Mouse (Mus musculus) thymus, postnatal 4 days (tissue): Measurements from ENCODE around the gene Atp6v0c.

Experiments used
- DNase-seq: peaks from one replicate; pipeline ENCODE4 v3.0.0; 2021

Gene Atp6v0c

GRCm38 (mm10) chr17:24169317-24170065 lies at the start of gene Atp6v0c:
Atp6v0c (minus strand) TSS chr17:24169702.
- DNase-seq = peak; percentile 97

DNA sequence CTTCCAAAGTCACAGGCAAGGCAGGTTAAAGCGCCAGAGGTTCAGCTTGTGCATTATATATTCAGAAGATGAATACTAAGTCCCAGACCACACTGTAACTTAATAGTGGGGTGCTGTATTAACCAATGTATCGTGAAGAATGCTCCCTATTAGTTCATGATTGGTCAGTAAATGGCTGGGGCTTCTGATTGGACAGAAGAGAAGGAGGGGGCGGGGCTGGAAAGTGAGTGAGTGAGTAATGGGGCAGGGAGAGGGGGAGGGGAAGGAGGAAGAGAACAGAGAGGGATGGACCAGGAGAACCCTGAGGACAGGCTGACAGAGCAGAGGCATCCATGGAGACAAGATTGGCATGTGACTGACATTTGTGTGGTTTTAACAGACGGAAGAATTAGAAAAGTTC lies 47.3 kb upstream of the Atp6v0c start:
- DNase-seq = no peak

DNA sequence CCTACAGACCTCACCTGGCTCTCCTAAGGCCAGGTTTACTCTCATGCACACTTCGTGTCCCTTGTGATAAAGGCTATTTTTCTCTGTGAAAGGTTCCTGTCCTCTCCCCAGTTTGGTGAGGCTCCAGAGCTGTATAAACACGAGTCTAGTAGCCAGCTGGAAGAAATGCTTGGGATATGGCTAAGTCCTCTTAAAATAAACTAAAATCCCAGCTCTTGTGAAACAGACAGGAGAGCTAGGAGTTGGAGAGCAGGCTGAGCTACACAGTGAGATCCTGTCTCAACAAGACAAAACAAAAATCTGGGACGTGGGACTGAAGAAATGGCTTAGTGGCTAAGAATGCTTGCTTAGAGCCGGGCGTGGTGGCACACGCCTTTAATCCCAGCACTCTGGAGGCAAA lies 43.7 kb upstream of the Atp6v0c start:
- DNase-seq = no peak

GRCm38 (mm10) chr17:24212441-24213018 lies 43.0 kb upstream of the Atp6v0c start:
- DNase-seq = no peak

GRCm38 (mm10) chr17:24211631-24212440 lies 42.3 kb upstream of the Atp6v0c start:
- DNase-seq = peak; percentile 24

- no peak for DNase-seq
These were observed 41.1 kb upstream of the Atp6v0c start for GRCm38 (mm10) chr17:24210591-24210990.

DNA sequence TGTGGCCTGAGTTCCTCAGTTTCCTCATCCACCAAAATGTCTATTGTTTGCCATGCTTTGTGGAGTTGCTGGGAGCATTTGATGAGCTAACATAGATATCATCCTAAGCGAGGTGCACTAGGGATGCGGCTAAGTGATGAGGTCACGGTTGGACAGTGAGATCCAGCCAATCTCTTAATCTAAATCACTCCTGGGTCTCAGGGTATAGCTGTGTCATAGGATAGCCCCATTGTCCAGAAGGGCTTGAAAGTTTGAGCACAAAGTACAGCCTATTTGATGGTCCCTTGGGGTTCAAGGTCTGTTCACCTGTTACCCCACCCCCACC lies 40.4 kb upstream of the Atp6v0c start:
- DNase-seq = no peak

- DNase-seq = peak; percentile 45
These were observed 39.8 kb upstream of the Atp6v0c start, which contains the start of gene Ntn3 for GRCm38 (mm10) chr17:24209043-24209915. Ntn3 (minus strand) TSS chr17:24209531.

- no peak for DNase-seq
These were observed 39.1 kb upstream of the Atp6v0c start for GRCm38 (mm10) chr17:24208641-24209042.

- DNase-seq = no peak
These were observed 38.5 kb upstream of the Atp6v0c start for GRCm38 (mm10) chr17:24207768-24208640.

DNA sequence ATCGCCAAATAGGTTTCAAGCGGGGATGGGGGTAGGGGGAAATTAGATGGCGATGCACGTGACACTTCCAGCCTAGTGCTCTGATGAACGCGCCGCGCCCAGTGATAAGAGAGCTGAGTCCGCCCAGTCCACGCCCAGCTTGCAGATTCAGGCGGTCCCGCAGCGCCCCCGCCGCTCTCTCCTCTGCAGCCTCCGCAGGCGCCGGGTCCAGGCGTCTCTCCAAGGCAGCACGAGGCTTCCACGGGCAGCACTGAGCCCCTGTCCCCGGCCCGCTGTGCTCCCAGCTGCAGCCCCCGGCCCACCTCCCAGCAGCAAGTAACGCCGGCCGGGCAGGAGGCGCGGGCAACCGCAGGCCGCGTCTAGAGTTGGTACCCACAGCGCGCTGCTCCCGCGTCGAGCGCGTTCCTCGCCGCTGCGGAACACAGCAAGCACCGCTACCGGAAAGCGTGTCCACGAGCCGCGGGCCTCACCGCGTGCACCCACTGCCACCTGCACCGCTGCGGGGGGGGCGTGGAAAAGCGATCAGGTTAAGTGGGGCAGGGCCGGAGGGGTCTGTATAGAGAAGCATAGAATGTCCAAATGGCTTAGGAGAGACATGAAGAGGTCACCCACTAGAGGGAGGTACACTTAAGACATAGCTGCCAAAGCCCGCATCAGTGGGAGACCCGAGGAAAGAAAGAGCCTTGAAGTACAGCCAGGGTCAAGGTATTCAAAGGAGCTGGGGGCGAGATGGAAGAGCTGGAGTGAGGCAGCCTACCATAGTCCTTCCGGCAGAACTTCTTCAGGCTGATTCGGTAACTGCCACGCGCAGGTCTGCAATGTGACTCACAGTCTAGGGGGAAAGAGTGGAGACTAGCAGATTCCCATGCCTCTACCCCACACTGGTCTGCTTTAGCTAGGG lies 37.2 kb upstream of the Atp6v0c start:
- DNase-seq = peak; percentile 58

DNA sequence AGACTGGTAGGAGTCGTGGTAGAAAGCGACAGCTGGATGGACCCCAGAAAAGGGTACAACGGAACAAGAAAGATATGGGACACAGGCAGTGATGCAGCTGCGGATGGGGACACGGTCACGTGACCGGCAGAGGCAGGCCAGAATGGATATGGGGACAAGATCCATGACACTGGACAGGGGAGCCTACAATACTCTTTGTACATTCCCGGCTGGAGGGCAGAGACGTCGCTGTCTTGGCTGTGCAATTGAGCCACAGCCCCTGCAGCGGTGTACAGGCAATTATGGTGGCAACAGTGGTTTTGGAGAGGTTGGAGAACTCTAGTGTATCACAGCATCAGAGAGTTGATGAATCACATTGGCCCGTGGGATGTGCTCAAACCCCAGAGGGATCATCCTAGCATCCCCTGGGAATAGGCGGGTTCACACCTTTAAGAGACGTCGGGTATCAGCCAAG lies 36.4 kb upstream of the Atp6v0c start:
- peak; percentile 49 for DNase-seq

DNA sequence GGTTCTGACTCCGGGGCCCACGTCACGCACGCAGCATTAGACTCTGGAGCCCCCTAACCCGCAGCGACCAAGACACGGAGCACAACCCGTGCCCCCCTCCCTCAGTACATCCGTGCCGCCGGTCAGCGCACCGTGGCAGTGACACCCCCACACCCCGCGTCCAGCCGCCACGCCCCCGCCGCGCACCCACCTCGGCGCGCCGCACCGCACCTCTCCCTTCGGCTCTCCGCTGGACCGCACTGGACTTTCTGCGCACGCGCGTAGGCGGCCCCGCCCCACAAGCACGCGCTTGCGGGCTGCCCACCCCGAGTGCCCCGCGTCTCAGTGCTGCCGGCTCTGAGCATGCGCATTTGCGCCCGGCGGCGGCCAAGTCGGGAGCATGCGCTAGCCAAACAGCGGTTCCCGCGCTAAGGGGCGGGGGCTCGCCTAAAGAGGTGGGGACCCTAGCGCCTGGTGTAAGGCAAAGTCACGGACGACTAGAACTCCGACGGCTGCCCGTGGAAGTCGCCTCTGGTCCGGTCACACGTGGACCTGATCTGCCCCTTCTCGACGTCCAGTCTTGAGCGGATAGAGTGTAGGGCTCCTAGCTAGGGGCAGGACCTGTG lies 35.9 kb upstream of the Atp6v0c start, which contains the start of gene Tbc1d24:
Gene Tbc1d24 (minus strand): TSS at position 279 of the 605 bp plus-strand sequence.
- DNase-seq = peak; percentile 90

- DNase-seq = no peak
These were observed 35.3 kb upstream of the Atp6v0c start for GRCm38 (mm10) chr17:24204846-24205245.

DNA sequence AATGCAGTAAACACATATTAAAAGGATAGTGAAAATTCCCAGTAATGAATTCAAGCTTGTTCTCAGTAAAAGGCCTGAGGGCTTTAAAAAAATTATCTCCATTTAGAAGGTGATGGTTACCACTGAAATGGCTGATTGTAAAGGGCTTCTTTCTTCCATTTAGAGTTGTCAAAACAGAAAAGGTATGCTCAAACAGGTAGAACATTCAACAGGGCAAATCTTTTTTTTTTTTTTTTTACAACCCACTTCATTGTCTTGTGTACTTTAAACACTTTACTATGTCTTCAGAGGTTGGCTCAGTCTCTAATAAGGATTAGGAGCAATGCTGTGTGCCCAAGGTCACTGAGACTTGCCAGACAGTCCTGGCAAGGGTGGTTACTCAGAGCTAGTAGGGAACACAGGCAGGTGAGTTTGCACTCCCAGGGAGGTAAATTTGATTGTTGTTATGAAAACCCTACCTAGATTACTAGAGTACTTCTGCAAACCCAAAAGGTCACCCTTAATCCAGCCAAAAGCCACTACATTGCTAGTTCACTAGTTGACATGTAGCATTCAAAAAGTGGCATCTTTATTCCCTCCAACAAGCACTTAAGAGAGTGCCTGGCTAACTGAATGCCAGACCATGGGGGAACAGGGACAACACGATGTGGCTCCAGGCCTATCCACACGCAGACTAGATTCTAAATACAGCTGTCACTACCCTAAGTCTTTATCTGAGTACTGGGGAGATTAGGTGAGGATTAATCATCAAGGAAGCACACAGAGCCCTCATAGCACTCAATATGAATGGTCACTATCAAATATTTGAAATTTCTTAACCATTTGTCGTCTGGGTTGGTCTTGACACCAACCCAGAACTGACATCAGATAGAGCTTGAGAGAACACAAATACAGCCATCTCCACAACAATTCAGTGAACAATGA lies 34.4 kb upstream of the Atp6v0c start:
- DNase-seq = no peak

GRCm38 (mm10) chr17:24203068-24203467 lies 33.6 kb upstream of the Atp6v0c start:
- DNase-seq = no peak

DNA sequence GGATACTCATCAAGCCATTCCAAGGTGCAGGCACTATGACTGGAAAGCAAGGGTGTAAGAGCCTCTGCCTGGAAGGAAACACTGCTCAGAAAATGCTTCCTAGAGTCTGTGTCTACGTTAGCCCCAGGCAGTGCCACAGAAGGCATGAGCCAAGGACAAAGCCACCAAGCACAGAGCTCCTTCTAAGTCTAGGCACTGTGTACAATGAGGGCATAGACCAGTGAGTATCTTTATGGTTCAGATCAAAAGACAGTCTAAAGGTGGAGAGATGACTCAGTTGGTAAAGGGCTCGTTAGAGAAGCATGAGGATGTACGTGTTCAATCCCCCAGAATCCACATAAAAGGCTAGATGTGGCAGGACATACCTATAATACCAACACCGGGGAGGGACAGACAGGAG lies 31.6 kb upstream of the Atp6v0c start:
- DNase-seq = no peak

DNA sequence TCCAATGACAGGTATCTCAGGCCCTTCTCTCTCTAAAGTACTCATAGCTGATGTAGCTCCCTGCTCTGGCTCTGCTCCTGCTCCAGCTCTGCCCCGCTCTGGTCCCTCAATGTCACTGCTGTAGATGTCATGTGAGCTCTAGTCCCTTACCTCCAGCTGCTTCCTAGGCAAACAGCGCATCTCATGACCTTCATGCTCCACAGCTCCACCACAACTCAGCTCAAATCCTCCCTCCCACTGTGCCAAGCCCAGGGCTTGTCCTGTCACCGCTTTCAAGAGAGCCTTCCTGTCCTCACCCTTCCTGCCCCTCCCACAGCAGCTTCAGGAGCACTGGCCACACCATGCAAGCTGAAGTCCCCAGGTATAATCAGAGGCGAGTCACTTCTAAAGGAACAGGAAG lies 30.2 kb upstream of the Atp6v0c start:
- no peak for DNase-seq

GRCm38 (mm10) chr17:24199252-24199651 lies 29.8 kb upstream of the Atp6v0c start:
- no peak for DNase-seq
